Mouse (Mus musculus): ENCODE measurements at regions not wholly inside any gene's neighbourhood (a gene's known extent, or its start where the extent isn't known, plus 50 kb on each side); places are given as distances from the start of the nearest gene placed in this dataset.

DNA sequence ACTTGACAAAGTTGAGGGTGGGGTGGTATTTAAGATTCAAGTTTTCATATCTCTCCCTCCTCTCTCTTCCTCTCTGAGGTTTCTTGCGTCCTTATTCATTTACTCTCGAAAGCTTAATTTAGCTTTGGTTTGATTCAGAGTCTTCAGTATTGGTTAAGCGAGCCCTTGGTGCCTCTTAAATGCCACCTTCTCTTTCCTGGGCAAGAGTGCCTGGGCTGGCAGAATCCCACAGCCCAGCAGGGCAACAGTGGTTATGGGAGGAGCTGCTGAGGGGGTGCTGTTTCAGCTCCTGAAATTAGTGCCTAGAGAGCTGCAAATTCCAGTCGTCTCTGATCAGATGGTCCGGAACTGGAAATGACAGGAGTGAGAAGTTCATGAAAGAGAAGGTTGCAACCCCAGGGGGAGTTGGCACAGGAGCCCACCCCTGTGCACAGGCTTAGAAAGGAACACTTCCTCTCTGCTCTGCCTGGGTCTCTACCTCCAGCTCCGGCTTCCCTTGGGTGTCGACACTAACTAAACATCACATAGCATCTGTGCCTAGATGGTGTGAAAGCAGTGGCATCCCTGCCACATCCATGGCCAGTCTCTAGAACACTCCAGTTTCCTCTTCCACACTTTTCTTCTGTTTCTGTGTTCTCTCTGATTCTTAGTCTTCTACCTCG is 125.2 kb upstream of the Tent5a start:
- DNase-seq (ENCODE audit: low read depth, low spot score) = no peak

GRCm38 (mm10) chr9:85451349-85451748 is 124.2 kb upstream of the Tent5a start:
- DNase-seq (ENCODE audit: low read depth, low spot score) = no peak

DNA sequence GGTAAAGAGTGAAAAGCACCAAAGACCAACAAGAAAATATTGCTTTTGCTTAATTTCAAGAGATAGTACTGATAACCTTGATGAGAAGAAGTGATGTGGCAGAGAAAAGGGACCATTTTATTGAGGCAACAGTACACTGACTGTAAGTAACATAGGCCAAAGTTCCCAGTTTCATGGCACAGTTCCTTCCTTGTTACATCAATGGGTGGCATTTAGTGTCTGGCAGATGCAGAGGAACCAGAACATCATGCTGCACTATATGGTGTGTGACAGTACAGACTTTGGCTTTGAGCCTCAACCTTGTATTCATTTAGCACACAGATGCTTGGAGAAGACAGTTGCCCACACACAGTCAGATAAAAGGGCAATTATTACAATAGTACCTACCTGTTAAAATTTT is 123.7 kb upstream of the Tent5a start:
- no peak for DNase-seq (ENCODE audit: low read depth, low spot score)

GRCm38 (mm10) chr9:85449493-85449892 is 122.3 kb upstream of the Tent5a start:
- DNase-seq (ENCODE audit: low read depth, low spot score) = no peak

- no peak for DNase-seq (ENCODE audit: low read depth, low spot score)
These were observed 115.8 kb upstream of the Tent5a start for GRCm38 (mm10) chr9:85442761-85443505.

- DNase-seq (ENCODE audit: low read depth, low spot score) = no peak
These were observed 112.5 kb upstream of the Tent5a start for GRCm38 (mm10) chr9:85439664-85440063.

GRCm38 (mm10) chr9:85432220-85432619 is 105.1 kb upstream of the Tent5a start:
- no peak for DNase-seq (ENCODE audit: low read depth, low spot score)

- no peak for DNase-seq (ENCODE audit: low read depth, low spot score)
These were observed 99.7 kb upstream of the Tent5a start for GRCm38 (mm10) chr9:85426809-85427208.

DNA sequence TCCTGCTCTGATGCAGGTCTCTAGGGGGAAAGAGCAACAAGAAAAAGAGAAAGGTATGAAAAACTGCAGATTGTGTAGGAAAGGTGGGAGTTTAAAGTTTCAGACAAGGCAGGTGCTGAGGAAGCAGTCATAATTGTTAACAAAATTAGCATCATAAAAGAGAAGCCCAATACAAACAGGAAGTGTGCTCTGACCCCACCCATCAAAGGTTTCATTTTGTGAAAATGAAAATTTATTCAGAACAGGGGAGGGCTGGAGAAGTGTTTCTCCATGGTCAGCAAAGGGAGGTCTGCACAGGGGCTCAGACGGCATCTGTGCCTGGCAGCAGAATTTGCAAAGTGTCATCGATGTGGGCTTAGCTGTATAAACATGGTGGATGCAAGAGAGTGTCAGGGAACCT is 96.8 kb upstream of the Tent5a start:
- no peak for DNase-seq (ENCODE audit: low read depth, low spot score)

- no peak for DNase-seq (ENCODE audit: low read depth, low spot score)
These were observed 87.2 kb upstream of the Tent5a start for GRCm38 (mm10) chr9:85414391-85414790.

DNA sequence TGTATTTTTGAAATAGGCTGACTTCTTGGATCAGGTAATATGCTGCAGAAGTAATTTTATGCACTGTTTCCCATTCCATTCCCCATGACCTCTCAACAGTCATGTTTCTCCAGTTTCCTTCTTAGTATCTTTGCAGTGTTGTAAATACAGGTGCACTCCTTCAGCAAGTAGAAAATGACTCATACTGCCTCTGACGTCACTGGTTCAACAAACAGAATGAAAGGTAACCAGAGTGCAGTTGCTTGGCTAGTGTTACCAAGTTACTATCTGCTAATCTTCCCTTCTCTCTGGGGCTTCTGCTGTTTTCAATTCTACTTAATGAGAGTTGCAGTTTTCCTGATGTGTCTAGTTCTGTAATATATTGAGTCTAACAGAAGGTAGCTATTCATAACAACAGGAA is 86.7 kb upstream of the Tent5a start:
- peak; percentile 19 for DNase-seq (ENCODE audit: low read depth, low spot score)

GRCm38 (mm10) chr9:85410643-85411296 is 83.6 kb upstream of the Tent5a start:
- no peak for DNase-seq (ENCODE audit: low read depth, low spot score)

- DNase-seq (ENCODE audit: low read depth, low spot score) = no peak
These were observed 82.9 kb upstream of the Tent5a start for GRCm38 (mm10) chr9:85409974-85410506.

GRCm38 (mm10) chr9:85408461-85408860 is 81.3 kb upstream of the Tent5a start:
- DNase-seq (ENCODE audit: low read depth, low spot score) = no peak

GRCm38 (mm10) chr9:85407592-85407991 is 80.4 kb upstream of the Tent5a start:
- no peak for DNase-seq (ENCODE audit: low read depth, low spot score)

DNA sequence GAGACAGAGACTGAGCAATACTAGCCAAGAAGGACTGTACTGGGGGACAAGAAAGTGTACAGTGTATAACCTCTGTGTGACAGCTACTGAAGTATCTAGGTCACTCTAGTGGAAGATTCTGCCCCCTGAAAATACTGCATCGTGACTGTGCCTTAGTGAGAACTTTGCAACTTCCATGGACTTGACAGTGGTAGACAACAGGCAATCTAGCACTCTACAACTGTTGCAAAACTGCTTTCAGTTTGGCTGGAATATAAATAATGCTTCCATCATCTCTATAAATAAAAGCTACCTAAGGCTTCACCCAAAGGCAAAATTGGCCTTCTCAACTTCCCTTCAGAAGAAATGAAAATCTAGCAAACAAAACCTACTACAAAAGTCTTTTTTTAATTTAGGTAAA is 74.6 kb upstream of the Tent5a start:
- no peak for DNase-seq (ENCODE audit: low read depth, low spot score)

GRCm38 (mm10) chr9:85400600-85401313 is 73.6 kb upstream of the Tent5a start:
- no peak for DNase-seq (ENCODE audit: low read depth, low spot score)

GRCm38 (mm10) chr9:85394975-85395374 is 67.8 kb upstream of the Tent5a start:
- no peak for DNase-seq (ENCODE audit: low read depth, low spot score)

- DNase-seq (ENCODE audit: low read depth, low spot score) = no peak
These were observed 64.1 kb upstream of the Tent5a start for GRCm38 (mm10) chr9:85391283-85391682.

DNA sequence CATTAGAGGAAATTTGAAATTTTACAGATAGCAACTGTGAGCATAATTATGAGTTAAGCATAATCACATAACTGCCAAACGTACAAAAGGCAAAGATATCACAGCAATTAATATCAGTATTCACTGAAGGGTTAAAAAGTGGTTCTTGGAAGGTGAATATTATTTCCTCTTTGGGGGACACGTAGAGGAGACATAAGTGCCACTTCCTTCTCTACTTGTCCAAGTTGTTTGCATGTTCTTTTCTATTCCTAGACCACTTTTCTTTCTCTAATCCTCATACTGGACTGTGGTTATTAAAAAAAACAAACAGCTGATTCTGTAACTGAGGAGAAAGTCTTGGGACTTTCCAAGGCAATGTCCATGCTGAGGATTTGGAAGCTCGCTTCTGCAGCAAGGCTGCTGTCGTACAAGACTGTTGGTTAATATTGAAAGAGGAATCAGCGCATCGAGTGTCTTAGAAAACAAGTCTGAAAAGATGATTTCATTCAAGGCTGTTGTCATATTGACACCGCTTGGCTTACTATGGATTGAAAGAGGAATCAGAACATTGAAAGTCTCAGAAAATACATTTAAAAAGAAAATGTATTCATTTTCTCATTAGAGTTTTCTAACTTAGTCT is 61.7 kb upstream of the Tent5a start:
- DNase-seq (ENCODE audit: low read depth, low spot score) = peak; percentile 37

DNA sequence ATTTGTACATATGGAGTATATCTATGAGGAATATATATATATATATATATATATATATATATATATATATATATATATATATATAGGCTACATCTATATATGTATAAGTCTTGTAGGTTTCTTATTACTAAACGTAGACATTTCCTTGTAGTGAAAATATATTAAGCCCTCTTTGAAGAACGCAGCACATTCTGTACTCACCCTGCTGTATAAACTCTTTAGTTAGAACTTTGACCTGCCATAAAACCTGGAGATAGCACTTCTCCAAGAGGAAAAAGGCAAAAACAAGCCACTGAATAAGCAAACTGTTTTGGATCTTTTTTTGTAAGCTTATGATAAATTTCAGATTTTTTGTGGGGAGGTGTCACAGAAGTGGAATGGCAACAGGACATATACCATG is 55.3 kb upstream of the Tent5a start:
- no peak for DNase-seq (ENCODE audit: low read depth, low spot score)
